Comparison of ENCODE assay signal across 11 mouse cellular contexts in the genomic region with DNA sequence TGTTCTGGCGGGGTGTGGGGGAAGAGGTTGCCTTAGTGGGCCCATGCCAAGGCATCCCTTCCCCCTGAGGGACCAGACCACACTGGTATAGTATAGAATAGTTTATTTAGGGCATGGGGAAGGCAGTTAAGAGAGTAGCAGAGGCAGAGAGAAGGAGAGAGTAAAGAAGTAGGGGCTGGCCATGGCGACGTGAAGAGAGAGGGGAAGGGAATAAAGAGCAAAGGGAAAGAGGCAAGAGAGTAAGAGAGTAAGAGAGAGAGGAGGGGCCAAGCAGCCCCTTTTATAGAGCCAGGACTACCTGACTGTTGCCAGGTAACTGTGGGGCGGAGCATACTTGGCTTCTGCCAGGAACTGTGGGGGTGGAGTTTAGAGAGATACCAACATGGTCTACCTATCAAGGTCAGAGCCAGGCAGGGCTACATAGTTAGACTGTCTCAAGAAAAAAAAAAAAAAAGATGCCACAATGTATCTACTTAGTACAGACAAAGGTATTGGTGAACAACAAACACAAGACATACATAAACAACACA. TPM values are rescaled to one million over a fixed set of nuclear protein-coding genes. Genes with fewer than 3 reads are reported as not detected.
DNase-seq lines count a peak whose midpoint lies in the region; ATAC-seq lines count a peak whose summit lies in the region.
"Had no signal": no experiment of that assay in that cellular context is flagged by ENCODE, and none has a peak within 500 bp of the region (broad histone marks: within the 10 kb centered on the region; RNA-seq: fewer than 3 reads in every experiment).

No protein-coding gene starts in this region.

- no peak overlapping the region for H3K4me2 ChIP-seq in heart, embryonic 12.5 days
- no peak overlapping the region; the same call in 1 of the 2 replicates for H3K4me2 ChIP-seq in midbrain, embryonic 11.5 days

- H3K9me3 ChIP-seq in heart, embryonic 10.5 days: no peaks in the 10 kb centered on the region
- H3K9me3 ChIP-seq in heart, embryonic 12.5 days (replicated peaks): no peaks in the 10 kb centered on the region
- H3K9me3 ChIP-seq in midbrain, embryonic 11.5 days (ENCODE audit: control insufficient read depth, low read length): no peaks in the 10 kb centered on the region
- H3K9me3 ChIP-seq: limb, embryonic 15.5 days had no signal

- DNase-seq in heart, embryonic 10.5 days (ENCODE audit: low spot score): no peak
- DNase-seq in WW6 (ENCODE audit: low read depth, low spot score): peak; percentile 61
- DNase-seq in kidney, adult 8-10 months: peak; percentile 26 to 47
- DNase-seq in midbrain, embryonic 11.5 days (ENCODE audit: low spot score, missing footprints): no peak
- no peak for DNase-seq in lung, postnatal 36 days
- no peak for DNase-seq in gastrocnemius, postnatal 14 days
- no peak for DNase-seq in left cerebral cortex, adult 18-20 months (ENCODE audit: low spot score in 2 of 2)
- DNase-seq: adrenal gland, postnatal 25 days; gastrocnemius, postnatal 10 days had no signal

- peaks cover 11% of the 10 kb centered on the region for H3K4me1 ChIP-seq in heart, embryonic 10.5 days
- H3K4me1 ChIP-seq in heart, embryonic 12.5 days (replicated peaks): peaks cover 10% of the 10 kb centered on the region
- H3K4me1 ChIP-seq in midbrain, embryonic 11.5 days (ENCODE audit: control insufficient read depth, insufficient read depth, low read length): peaks cover 10% of the 10 kb centered on the region

- H3K27ac ChIP-seq in heart, embryonic 10.5 days: no peak overlapping the region; the same call in 1 of the 2 replicates
- no peak overlapping the region for H3K27ac ChIP-seq in heart, embryonic 12.5 days (ENCODE audit: poor library complexity, severe bottlenecking)
- no peak overlapping the region for H3K27ac ChIP-seq in midbrain, embryonic 11.5 days (ENCODE audit: low read depth, low read length)

- 0 out of 2 replicates have a peak, but pooled peaks cover 4% of the 10 kb centered on the region for H3K27me3 ChIP-seq in heart, embryonic 10.5 days (ENCODE audit: insufficient read depth, poor library complexity, severe bottlenecking)
- no peaks in the 10 kb centered on the region for H3K27me3 ChIP-seq in heart, embryonic 12.5 days (replicated peaks)
- H3K27me3 ChIP-seq in midbrain, embryonic 11.5 days (ENCODE audit: control insufficient read depth, insufficient read depth, low read length): no peaks in the 10 kb centered on the region
- H3K27me3 ChIP-seq: limb, embryonic 15.5 days had no signal

- no peak for ATAC-seq in heart, embryonic 12.5 days (ENCODE audit: insufficient number of reproducible peaks, low FRiP score)
- ATAC-seq in midbrain, embryonic 11.5 days (ENCODE audit: low FRiP score): 0 out of 2 replicates have a peak, but pooled peaks have one; percentile 17

- intact Hi-C loops in gastrocnemius, postnatal 14 days (cut with DNase I; ENCODE audit: low total_unique reads): no loop called here

- H3K4me3 ChIP-seq in heart, embryonic 10.5 days: peak overlapping the region; percentile 84; the same call in 1 of the 2 replicates
- H3K4me3 ChIP-seq in heart, embryonic 12.5 days: no peak overlapping the region
- no peak overlapping the region for H3K4me3 ChIP-seq in midbrain, embryonic 11.5 days (ENCODE audit: low read depth, low read length)

- H3K36me3 ChIP-seq in heart, embryonic 10.5 days: peaks cover 28% of the 10 kb centered on the region
- H3K36me3 ChIP-seq in heart, embryonic 12.5 days: peaks cover 27% of the 10 kb centered on the region
- H3K36me3 ChIP-seq in midbrain, embryonic 11.5 days (ENCODE audit: control insufficient read depth, insufficient read depth, low read length): peaks cover 13% of the 10 kb centered on the region

- H3K9ac ChIP-seq in heart, embryonic 12.5 days: no peak overlapping the region
- H3K9ac ChIP-seq in midbrain, embryonic 11.5 days (ENCODE audit: low read length): no peak overlapping the region

- 61% methylated on average over 4 of the region's 4 CpGs for WGBS in heart, embryonic 10.5 days
- 73% methylated on average over 4 of the region's 4 CpGs for whole genome bisulfite sequencing in heart, embryonic 12.5 days
- WGBS in midbrain, embryonic 11.5 days: 75% methylated on average over 4 of the region's 4 CpGs

RNA-seq across cellular contexts. Expression of a gene that starts 7.7 kb away (rescaled TPM):
- polyA plus RNA-seq in heart, embryonic 10.5 days (2016; fragmentation: Nextera tagmentation; extraction: Ambion mirVana): 23.9 and 27.6 TPM in 2 replicates
- 21.8 and 23.2 TPM in 2 replicates for polyA plus RNA-seq in heart, embryonic 12.5 days (2016; fragmentation: Nextera tagmentation; extraction: Ambion mirVana)
- 16.0 and 21.4 TPM in 2 replicates for polyA plus RNA-seq in midbrain, embryonic 11.5 days (2014; fragmentation: Nextera tagmentation; extraction: Ambion mirVana)
- total RNA-seq in gastrocnemius, postnatal 14 days (2021): 1 to 10 TPM; 6.2 to 7.3 TPM
- total RNA-seq in left cerebral cortex, adult 18-20 months (2021): 10 to 100 TPM; 27.2 TPM

RNA-seq across cellular contexts. Expression of a gene that starts 18.5 kb away (rescaled TPM):
- polyA plus RNA-seq in heart, embryonic 10.5 days (2016; fragmentation: Nextera tagmentation; extraction: Ambion mirVana): 129 and 173 TPM in 2 replicates
- 133 and 141 TPM in 2 replicates for polyA plus RNA-seq in heart, embryonic 12.5 days (2016; fragmentation: Nextera tagmentation; extraction: Ambion mirVana)
- polyA plus RNA-seq in midbrain, embryonic 11.5 days (2014; fragmentation: Nextera tagmentation; extraction: Ambion mirVana): 50.0 and 50.8 TPM in 2 replicates
- total RNA-seq in gastrocnemius, postnatal 14 days (2021): 100 to 1,000 TPM; 139 to 149 TPM
- 100 to 1,000 TPM; 133 to 142 TPM for total RNA-seq in left cerebral cortex, adult 18-20 months (2021)

RNA-seq across cellular contexts. Expression of a gene that starts 21.1 kb away (rescaled TPM):
- polyA plus RNA-seq in heart, embryonic 10.5 days (2016; fragmentation: Nextera tagmentation; extraction: Ambion mirVana): 25.9 and 44.0 TPM in 2 replicates
- 24.3 and 24.4 TPM in 2 replicates for polyA plus RNA-seq in heart, embryonic 12.5 days (2016; fragmentation: Nextera tagmentation; extraction: Ambion mirVana)
- polyA plus RNA-seq in midbrain, embryonic 11.5 days (2014; fragmentation: Nextera tagmentation; extraction: Ambion mirVana): 39.9 and 40.8 TPM in 2 replicates
- total RNA-seq in gastrocnemius, postnatal 14 days (2021): 10 to 100 TPM; 12.8 to 15.4 TPM
- total RNA-seq in left cerebral cortex, adult 18-20 months (2021): 10 to 100 TPM; 77.0 to 81.8 TPM

RNA-seq across cellular contexts. Expression of a gene that starts 30.8 kb away (rescaled TPM):
- 31.3 and 41.8 TPM in 2 replicates for polyA plus RNA-seq in heart, embryonic 10.5 days (2016; fragmentation: Nextera tagmentation; extraction: Ambion mirVana)
- polyA plus RNA-seq in heart, embryonic 12.5 days (2016; fragmentation: Nextera tagmentation; extraction: Ambion mirVana): 34.7 and 35.8 TPM in 2 replicates
- polyA plus RNA-seq in midbrain, embryonic 11.5 days (2014; fragmentation: Nextera tagmentation; extraction: Ambion mirVana): 63.7 and 71.6 TPM in 2 replicates
- total RNA-seq in gastrocnemius, postnatal 14 days (2021): 10 to 100 TPM; 10.1 to 11.1 TPM
- total RNA-seq in left cerebral cortex, adult 18-20 months (2021): 10 to 100 TPM; 37.1 to 43.7 TPM

RNA-seq across cellular contexts. Expression of a gene that starts 42.8 kb away (rescaled TPM):
- 26.8 and 36.4 TPM in 2 replicates for polyA plus RNA-seq in heart, embryonic 10.5 days (2016; fragmentation: Nextera tagmentation; extraction: Ambion mirVana)
- 25.4 and 27.0 TPM in 2 replicates for polyA plus RNA-seq in heart, embryonic 12.5 days (2016; fragmentation: Nextera tagmentation; extraction: Ambion mirVana)
- 48.4 and 63.1 TPM in 2 replicates for polyA plus RNA-seq in midbrain, embryonic 11.5 days (2014; fragmentation: Nextera tagmentation; extraction: Ambion mirVana)
- 10 to 100 TPM; 19.7 to 21.2 TPM for total RNA-seq in gastrocnemius, postnatal 14 days (2021)
- total RNA-seq in left cerebral cortex, adult 18-20 months (2021): 10 to 100 TPM; 40.3 to 45.4 TPM

Comparison
In these comparisons a context has a peak if more than half of its experiments do, and no peak if none do; other contexts are left out.
1. DNase-seq: peak in WW6 (single experiment) and kidney, adult 8-10 months (2 of 2); none in heart, embryonic 10.5 days (single experiment), midbrain, embryonic 11.5 days (single experiment), lung, postnatal 36 days (single experiment), gastrocnemius, postnatal 14 days (single experiment) and left cerebral cortex, adult 18-20 months (0 of 2).